Mouse (Mus musculus): ENCODE results near the gene Cd38. TPM values are rescaled to one million over a fixed set of nuclear protein-coding genes. Genes with fewer than 3 reads are reported as not detected.

Cd38 gene
- polyA plus RNA-seq, 1 experiment from 2014 or later: 37.7 TPM

- Histone ChIP-seq H3K36me3 (ENCODE audit: insufficient read depth, low read length) (no peaks in the 10 kb centered on the region), H3K9me3 (ENCODE audit: low read length) (peaks cover 2% of the 10 kb centered on the region; the same call in 1 of the 2 replicates), H3K27me3 (ENCODE audit: insufficient read depth, low read length) (no peaks in the 10 kb centered on the region), H3K4me3 (ENCODE audit: low read length) (no peak overlapping the region), H3K27ac (ENCODE audit: low read length) (no peak overlapping the region), H3K4me2 (replicated peaks; ENCODE audit: low read depth, low read length) (no peak overlapping the region), H3K4me1 (ENCODE audit: insufficient read depth, low read length) (peaks cover 4% of the 10 kb centered on the region; the same call in 1 of the 2 replicates), H3K9ac (replicated peaks; ENCODE audit: low read length) (no peak overlapping the region)
- 72% methylated on average over 1 of the region's 1 CpGs for WGBS
- no peak for ATAC-seq (ENCODE audit: low FRiP score, low TSS enrichment)
Measured at GRCm38 (mm10) chr5:43871845-43872244, 3.5 kb downstream of the Cd38 start.

GRCm38 (mm10) chr5:43872652-43873051 is 4.3 kb downstream of the Cd38 start:
- H3K27me3 ChIP-seq (ENCODE audit: insufficient read depth, low read length): no peaks in the 10 kb centered on the region
- no peak for ATAC-seq (ENCODE audit: low FRiP score, low TSS enrichment)
- H3K9ac ChIP-seq (replicated peaks; ENCODE audit: low read length): no peak overlapping the region
- H3K4me2 ChIP-seq (replicated peaks; ENCODE audit: low read depth, low read length): no peak overlapping the region
- no peaks in the 10 kb centered on the region for H3K36me3 ChIP-seq (ENCODE audit: insufficient read depth, low read length)
- H3K9me3 ChIP-seq (ENCODE audit: low read length): peaks cover 2% of the 10 kb centered on the region; the same call in 1 of the 2 replicates
- no peak overlapping the region for H3K4me3 ChIP-seq (ENCODE audit: low read length)
- H3K27ac ChIP-seq (ENCODE audit: low read length): no peak overlapping the region
- 77% methylated on average over 1 of the region's 1 CpGs for WGBS
- H3K4me1 ChIP-seq (ENCODE audit: insufficient read depth, low read length): peaks cover 4% of the 10 kb centered on the region; the same call in 1 of the 2 replicates

- H3K9ac ChIP-seq (replicated peaks; ENCODE audit: low read length): no peak overlapping the region
- WGBS: 92% methylated on average over 3 of the region's 3 CpGs
- H3K4me1 ChIP-seq (ENCODE audit: insufficient read depth, low read length): no peaks in the 10 kb centered on the region
- no peak overlapping the region for H3K27ac ChIP-seq (ENCODE audit: low read length)
- H3K27me3 ChIP-seq (ENCODE audit: insufficient read depth, low read length): no peaks in the 10 kb centered on the region
- no peak overlapping the region for H3K4me2 ChIP-seq (replicated peaks; ENCODE audit: low read depth, low read length)
- no peak overlapping the region for H3K4me3 ChIP-seq (ENCODE audit: low read length)
- H3K9me3 ChIP-seq (ENCODE audit: low read length): no peaks in the 10 kb centered on the region
- ATAC-seq (ENCODE audit: low FRiP score, low TSS enrichment): no peak
- H3K36me3 ChIP-seq (ENCODE audit: insufficient read depth, low read length): 0 out of 2 replicates have a peak, but pooled peaks cover 2% of the 10 kb centered on the region
Measured at GRCm38 (mm10) chr5:43882034-43882433, 13.7 kb downstream of the Cd38 start.

GRCm38 (mm10) chr5:43885060-43885820 is 16.9 kb downstream of the Cd38 start:
- Histone ChIP-seq H3K4me1 (ENCODE audit: insufficient read depth, low read length) (no peaks in the 10 kb centered on the region), H3K4me3 (ENCODE audit: low read length) (no peak overlapping the region), H3K9ac (replicated peaks; ENCODE audit: low read length) (no peak overlapping the region), H3K4me2 (replicated peaks; ENCODE audit: low read depth, low read length) (no peak overlapping the region), H3K9me3 (ENCODE audit: low read length) (no peaks in the 10 kb centered on the region), H3K27me3 (ENCODE audit: insufficient read depth, low read length) (no peaks in the 10 kb centered on the region), H3K36me3 (ENCODE audit: insufficient read depth, low read length) (0 out of 2 replicates have a peak, but pooled peaks cover 2% of the 10 kb centered on the region), H3K27ac (ENCODE audit: low read length) (no peak overlapping the region)
- ATAC-seq (ENCODE audit: low FRiP score, low TSS enrichment): no peak
- WGBS: 32% methylated on average over 3 of the region's 3 CpGs

- Histone ChIP-seq H3K4me3 (ENCODE audit: low read length) (no peak overlapping the region), H3K9ac (replicated peaks; ENCODE audit: low read length) (no peak overlapping the region), H3K36me3 (ENCODE audit: insufficient read depth, low read length) (no peaks in the 10 kb centered on the region), H3K27ac (ENCODE audit: low read length) (no peak overlapping the region), H3K4me2 (replicated peaks; ENCODE audit: low read depth, low read length) (no peak overlapping the region), H3K27me3 (ENCODE audit: insufficient read depth, low read length) (no peaks in the 10 kb centered on the region), H3K9me3 (ENCODE audit: low read length) (no peaks in the 10 kb centered on the region), H3K4me1 (ENCODE audit: insufficient read depth, low read length) (no peaks in the 10 kb centered on the region)
- 27% methylated on average over 1 of the region's 1 CpGs for WGBS
- ATAC-seq (ENCODE audit: low FRiP score, low TSS enrichment): no peak
Measured at GRCm38 (mm10) chr5:43892386-43892785, 24.0 kb downstream of the Cd38 start.

GRCm38 (mm10) chr5:43894113-43894512 is 25.8 kb downstream of the Cd38 start:
- H3K27me3 ChIP-seq (ENCODE audit: insufficient read depth, low read length): no peaks in the 10 kb centered on the region
- H3K36me3 ChIP-seq (ENCODE audit: insufficient read depth, low read length): no peaks in the 10 kb centered on the region
- no peak overlapping the region for H3K27ac ChIP-seq (ENCODE audit: low read length)
- no peak overlapping the region for H3K9ac ChIP-seq (replicated peaks; ENCODE audit: low read length)
- no peaks in the 10 kb centered on the region for H3K9me3 ChIP-seq (ENCODE audit: low read length)
- no peak overlapping the region for H3K4me2 ChIP-seq (replicated peaks; ENCODE audit: low read depth, low read length)
- peak; percentile 71; the same call in 1 of the 2 replicates for ATAC-seq (ENCODE audit: low FRiP score, low TSS enrichment)
- no peak overlapping the region for H3K4me3 ChIP-seq (ENCODE audit: low read length)
- H3K4me1 ChIP-seq (ENCODE audit: insufficient read depth, low read length): no peaks in the 10 kb centered on the region
- WGBS: 66% methylated on average over 2 of the region's 2 CpGs

- H3K4me2 ChIP-seq (replicated peaks; ENCODE audit: low read depth, low read length): no peak overlapping the region
- no peak overlapping the region for H3K4me3 ChIP-seq (ENCODE audit: low read length)
- H3K36me3 ChIP-seq (ENCODE audit: insufficient read depth, low read length): no peaks in the 10 kb centered on the region
- ATAC-seq (ENCODE audit: low FRiP score, low TSS enrichment): no peak
- no peaks in the 10 kb centered on the region for H3K27me3 ChIP-seq (ENCODE audit: insufficient read depth, low read length)
- no peak overlapping the region for H3K9ac ChIP-seq (replicated peaks; ENCODE audit: low read length)
- WGBS: 69% methylated on average over 3 of the region's 3 CpGs
- no peaks in the 10 kb centered on the region for H3K9me3 ChIP-seq (ENCODE audit: low read length)
- H3K4me1 ChIP-seq (ENCODE audit: insufficient read depth, low read length): no peaks in the 10 kb centered on the region
- H3K27ac ChIP-seq (ENCODE audit: low read length): no peak overlapping the region
Measured at GRCm38 (mm10) chr5:43895931-43896330, 27.6 kb downstream of the Cd38 start.

- no peak overlapping the region for H3K4me3 ChIP-seq (ENCODE audit: low read length)
- no peaks in the 10 kb centered on the region for H3K27me3 ChIP-seq (ENCODE audit: insufficient read depth, low read length)
- 90% methylated on average over 3 of the region's 3 CpGs for WGBS
- no peaks in the 10 kb centered on the region for H3K4me1 ChIP-seq (ENCODE audit: insufficient read depth, low read length)
- no peak overlapping the region for H3K27ac ChIP-seq (ENCODE audit: low read length)
- no peak for ATAC-seq (ENCODE audit: low FRiP score, low TSS enrichment)
- no peak overlapping the region for H3K9ac ChIP-seq (replicated peaks; ENCODE audit: low read length)
- no peak overlapping the region for H3K4me2 ChIP-seq (replicated peaks; ENCODE audit: low read depth, low read length)
- H3K36me3 ChIP-seq (ENCODE audit: insufficient read depth, low read length): no peaks in the 10 kb centered on the region
- H3K9me3 ChIP-seq (ENCODE audit: low read length): no peaks in the 10 kb centered on the region
Measured at GRCm38 (mm10) chr5:43904685-43905084, 36.3 kb downstream of the Cd38 start.

- Histone ChIP-seq H3K4me3 (ENCODE audit: low read length) (no peak overlapping the region), H3K27ac (ENCODE audit: low read length) (no peak overlapping the region), H3K27me3 (ENCODE audit: insufficient read depth, low read length) (no peaks in the 10 kb centered on the region), H3K9ac (replicated peaks; ENCODE audit: low read length) (no peak overlapping the region), H3K9me3 (ENCODE audit: low read length) (0 out of 2 replicates have a peak, but pooled peaks cover 4% of the 10 kb centered on the region), H3K36me3 (ENCODE audit: insufficient read depth, low read length) (no peaks in the 10 kb centered on the region), H3K4me2 (replicated peaks; ENCODE audit: low read depth, low read length) (no peak overlapping the region), H3K4me1 (ENCODE audit: insufficient read depth, low read length) (no peaks in the 10 kb centered on the region)
- WGBS: 48% methylated on average over 9 of the region's 9 CpGs
- no peak for ATAC-seq (ENCODE audit: low FRiP score, low TSS enrichment)
Measured at GRCm38 (mm10) chr5:43909213-43909612, 40.9 kb downstream of the Cd38 start.

- no peak overlapping the region for H3K27ac ChIP-seq (ENCODE audit: low read length)
- H3K4me3 ChIP-seq (ENCODE audit: low read length): no peak overlapping the region
- no peaks in the 10 kb centered on the region for H3K27me3 ChIP-seq (ENCODE audit: insufficient read depth, low read length)
- H3K9me3 ChIP-seq (ENCODE audit: low read length): 0 out of 2 replicates have a peak, but pooled peaks cover 4% of the 10 kb centered on the region
- H3K36me3 ChIP-seq (ENCODE audit: insufficient read depth, low read length): no peaks in the 10 kb centered on the region
- ATAC-seq (ENCODE audit: low FRiP score, low TSS enrichment): no peak
- 90% methylated on average over 6 of the region's 6 CpGs for WGBS
- no peak overlapping the region for H3K9ac ChIP-seq (replicated peaks; ENCODE audit: low read length)
- no peaks in the 10 kb centered on the region for H3K4me1 ChIP-seq (ENCODE audit: insufficient read depth, low read length)
- no peak overlapping the region for H3K4me2 ChIP-seq (replicated peaks; ENCODE audit: low read depth, low read length)
Measured at GRCm38 (mm10) chr5:43910006-43910405, 41.7 kb downstream of the Cd38 start.

Data from kidney, embryonic 16.5 days (tissue).